Mouse (Mus musculus) layer of hippocampus, adult 9-10 months (tissue): Measurements from ENCODE around the gene Rai1.

Experiments
- DNase-seq: peaks from one replicate; pipeline ENCODE4 v3.0.0; 2022; ENCODE audit warnings: low spot score

The Rai1 gene

GRCm38 (mm10) chr11:60127863-60128512 is 23.2 kb downstream of the Rai1 start:
- no peak for DNase-seq

- no peak for DNase-seq
These were observed 25.7 kb downstream of the Rai1 start for GRCm38 (mm10) chr11:60130516-60130915.

GRCm38 (mm10) chr11:60132061-60132460 is 27.2 kb downstream of the Rai1 start:
- DNase-seq: no peak

GRCm38 (mm10) chr11:60136491-60136890 is 31.7 kb downstream of the Rai1 start:
- no peak for DNase-seq

- no peak for DNase-seq
These were observed 32.4 kb downstream of the Rai1 start for GRCm38 (mm10) chr11:60137170-60137569.

- no peak for DNase-seq
These were observed 34.4 kb downstream of the Rai1 start for GRCm38 (mm10) chr11:60139141-60139733.

- no peak for DNase-seq
These were observed 35.0 kb downstream of the Rai1 start for GRCm38 (mm10) chr11:60139734-60140371.

- DNase-seq: no peak
These were observed 35.9 kb downstream of the Rai1 start for GRCm38 (mm10) chr11:60140586-60141284.

- DNase-seq: no peak
These were observed 36.4 kb downstream of the Rai1 start for GRCm38 (mm10) chr11:60141285-60141608.

GRCm38 (mm10) chr11:60143086-60143485 is 38.3 kb downstream of the Rai1 start:
- DNase-seq: no peak

- no peak for DNase-seq
These were observed 41.4 kb downstream of the Rai1 start for GRCm38 (mm10) chr11:60146170-60146569.

- no peak for DNase-seq
These were observed 43.8 kb downstream of the Rai1 start for GRCm38 (mm10) chr11:60148591-60148990.

- no peak for DNase-seq
These were observed 44.3 kb downstream of the Rai1 start for GRCm38 (mm10) chr11:60149086-60149485.

GRCm38 (mm10) chr11:60150677-60151076 is 45.9 kb downstream of the Rai1 start:
- no peak for DNase-seq

GRCm38 (mm10) chr11:60152339-60152738 is 47.5 kb downstream of the Rai1 start:
- no peak for DNase-seq

- no peak for DNase-seq
These were observed 49.1 kb downstream of the Rai1 start for GRCm38 (mm10) chr11:60153936-60154335.

- no peak for DNase-seq
These were observed 50.9 kb downstream of the Rai1 start for GRCm38 (mm10) chr11:60155690-60156089.

- no peak for DNase-seq
These were observed 53.5 kb downstream of the Rai1 start for GRCm38 (mm10) chr11:60158271-60158670.

GRCm38 (mm10) chr11:60159955-60160354 is 55.1 kb downstream of the Rai1 start:
- no peak for DNase-seq

GRCm38 (mm10) chr11:60160454-60161114 is 55.8 kb downstream of the Rai1 start:
- no peak for DNase-seq

- DNase-seq: no peak
These were observed 56.5 kb downstream of the Rai1 start for GRCm38 (mm10) chr11:60161146-60161874.

GRCm38 (mm10) chr11:60162547-60162946 is 57.7 kb downstream of the Rai1 start:
- no peak for DNase-seq
